In genomic region chr12:85451693-85452491, GRCm38 (mm10) we compare ENCODE assay signal across 9 mouse cellular contexts. TPM values are rescaled to one million over a fixed set of nuclear protein-coding genes. Genes with fewer than 3 reads are reported as not detected.
DNase-seq lines count a peak whose midpoint lies in the region; ATAC-seq and TF ChIP-seq lines count a peak whose summit lies in the region.
"Had no signal": no experiment of that assay in that cellular context is flagged by ENCODE, and none has a peak within 500 bp of the region (broad histone marks: within the 10 kb centered on the region; RNA-seq: fewer than 3 reads in every experiment).

No protein-coding gene starts in this region.

- H3K4me1 ChIP-seq in liver, adult 2 months (ENCODE audit: control insufficient read depth, insufficient read depth, low read length): peaks cover 18% of the 10 kb centered on the region
- peaks cover 25% of the 10 kb centered on the region for H3K4me1 ChIP-seq in hindbrain, embryonic 15.5 days (replicated peaks)
- H3K4me1 ChIP-seq in lung, embryonic 16.5 days (replicated peaks; ENCODE audit: control insufficient read depth, insufficient read depth, low read length): peaks cover 34% of the 10 kb centered on the region

- WGBS in liver, adult 2 months: 17% methylated on average over 22 of the region's 22 CpGs
- 47% methylated on average over 22 of the region's 22 CpGs for WGBS in hindbrain, embryonic 15.5 days
- WGBS in lung, embryonic 16.5 days: 21% methylated on average over 22 of the region's 22 CpGs

- H3K27me3 ChIP-seq in liver, adult 2 months (ENCODE audit: control insufficient read depth, insufficient read depth, low read length): no peaks in the 10 kb centered on the region
- H3K27me3 ChIP-seq in hindbrain, embryonic 15.5 days: no peaks in the 10 kb centered on the region
- H3K27me3 ChIP-seq in lung, embryonic 16.5 days (ENCODE audit: control insufficient read depth, insufficient read depth, low read depth, low read length): no peaks in the 10 kb centered on the region
- H3K27me3 ChIP-seq: Patski had no signal

- H3K27ac ChIP-seq in liver, adult 2 months (replicated peaks; ENCODE audit: insufficient read depth, low read depth, low read length): no peak overlapping the region
- no peak overlapping the region for H3K27ac ChIP-seq in hindbrain, embryonic 15.5 days (replicated peaks)
- peak overlapping the region; percentile 88 for H3K27ac ChIP-seq in lung, embryonic 16.5 days (ENCODE audit: low read length)

- no peak for TF ChIP-seq POLR2A in liver, adult 2 months (IDR thresholded peaks at IDR 0.05; ENCODE audit: extremely low read depth, insufficient read depth, low read length)

- H3K9me3 ChIP-seq in hindbrain, embryonic 15.5 days: no peaks in the 10 kb centered on the region
- no peaks in the 10 kb centered on the region for H3K9me3 ChIP-seq in lung, embryonic 16.5 days (ENCODE audit: control insufficient read depth, low read length)

- TF ChIP-seq CTCF in liver, adult 2 months (IDR thresholded peaks at IDR 0.05; ENCODE audit: low read depth, low read length): no peak

- no peaks in the 10 kb centered on the region for H3K36me3 ChIP-seq in liver, adult 2 months (ENCODE audit: control insufficient read depth, insufficient read depth, low read length)
- H3K36me3 ChIP-seq in hindbrain, embryonic 15.5 days: no peaks in the 10 kb centered on the region
- no peaks in the 10 kb centered on the region for H3K36me3 ChIP-seq in lung, embryonic 16.5 days (ENCODE audit: control insufficient read depth, insufficient read depth, low read length)

- 0 out of 2 replicates have a peak overlapping the region, but pooled peaks have one; percentile 17 for H3K4me2 ChIP-seq in hindbrain, embryonic 15.5 days
- H3K4me2 ChIP-seq in lung, embryonic 16.5 days (ENCODE audit: low read depth, low read length): peak overlapping the region; percentile 16

- H3K79me2 ChIP-seq in liver, adult 2 months (ENCODE audit: control insufficient read depth, insufficient read depth, low read length): no peaks in the 10 kb centered on the region

- peak; percentile 58 for DNase-seq in liver, adult 2 months (ENCODE audit: extremely low read depth, low read depth, low spot score)
- no peak for DNase-seq in liver
- DNase-seq in urinary bladder, postnatal 25 days (ENCODE audit: low spot score): peak; percentile 59
- DNase-seq in cerebellum, adult 11 months: no peak
- DNase-seq in right cerebral cortex, postnatal 10 days (ENCODE audit: low spot score in 2 of 2): no peak
- no peak for DNase-seq in ovary, postnatal 14 days (ENCODE audit: low spot score)

- no peak overlapping the region for H3K4me3 ChIP-seq in liver, adult 2 months (ENCODE audit: insufficient read depth, low read depth, low read length)
- H3K4me3 ChIP-seq in hindbrain, embryonic 15.5 days: no peak overlapping the region
- no peak overlapping the region; the same call in 1 of the 2 replicates for H3K4me3 ChIP-seq in lung, embryonic 16.5 days (ENCODE audit: low read length)

- no peak overlapping the region for H3K9ac ChIP-seq in liver, adult 2 months (ENCODE audit: low read depth, low read length)
- H3K9ac ChIP-seq in hindbrain, embryonic 15.5 days: no peak overlapping the region
- peak overlapping the region; percentile 3; the same call in 1 of the 2 replicates for H3K9ac ChIP-seq in lung, embryonic 16.5 days (ENCODE audit: low read length)

- ATAC-seq in hindbrain, embryonic 15.5 days (ENCODE audit: low FRiP score, low read depth): no peak
- peak; percentile 22 for ATAC-seq in lung, embryonic 16.5 days (ENCODE audit: low read depth)
- ATAC-seq: Patski had no signal

RNA-seq across cellular contexts. Expression of gene Fos, which starts 21.8 kb away (rescaled TPM):
- total RNA-seq in liver, adult 2 months (2014; rRNA removed): 0.67 and 1.2 TPM in 2 replicates
- 0.49 and 0.65 TPM in 2 replicates for polyA plus RNA-seq in liver, adult 2 months (2012; rRNA removed)
- polyA plus RNA-seq in hindbrain, embryonic 15.5 days (2015; fragmentation: Nextera tagmentation; extraction: Ambion mirVana): 2.6 and 4.0 TPM in 2 replicates
- polyA plus RNA-seq in lung, embryonic 16.5 days (2015; fragmentation: Nextera tagmentation; extraction: Ambion mirVana): 6.8 and 7.9 TPM in 2 replicates

Comparison
In these comparisons a context has a peak if more than half of its experiments do, and no peak if none do; other contexts are left out.
1. DNase-seq: peak in liver, adult 2 months (single experiment) and urinary bladder, postnatal 25 days (single experiment); none in liver (single experiment), cerebellum, adult 11 months (single experiment), right cerebral cortex, postnatal 10 days (0 of 2) and ovary, postnatal 14 days (single experiment).